Mouse (Mus musculus): Measurements from ENCODE around the gene Igsf8.

DNA sequence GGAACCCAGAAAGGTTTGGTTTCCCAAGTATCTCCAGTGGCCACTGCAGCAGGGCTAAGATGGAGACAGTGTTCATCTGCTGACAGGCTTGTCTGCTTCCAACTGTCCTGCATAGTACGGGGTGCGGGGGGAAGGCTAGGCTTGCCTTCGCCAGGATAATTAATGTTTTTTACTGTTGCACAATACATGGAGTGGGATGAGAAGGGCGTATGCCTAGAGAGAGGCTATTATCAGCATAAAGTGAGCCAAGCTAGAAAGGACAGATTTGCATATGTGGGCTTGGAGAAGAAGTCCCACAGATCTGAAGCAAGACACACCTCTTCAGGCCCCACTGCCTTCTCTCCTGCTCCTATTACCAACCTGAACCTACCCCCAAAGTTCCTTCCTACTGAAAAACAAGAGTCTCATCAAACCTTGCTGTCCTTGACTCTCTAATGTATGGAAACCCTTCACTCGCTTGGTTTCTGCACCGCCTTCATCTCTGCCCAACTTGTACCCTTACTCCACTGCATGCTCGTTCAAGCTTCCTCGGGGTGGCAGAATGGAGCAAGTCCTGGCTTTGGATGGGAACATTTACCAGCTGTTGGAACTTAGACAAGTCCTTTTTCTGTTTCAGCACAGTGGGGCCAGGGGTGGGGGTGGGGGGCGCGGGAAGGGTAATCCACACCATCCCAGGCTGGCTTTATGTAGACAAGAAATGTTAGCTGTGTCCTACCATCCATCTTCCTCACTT lies 20.2 kb downstream of the Igsf8 start:
- TF ChIP-seq CTCF (IDR thresholded peaks at IDR 0.05; ENCODE audit: control insufficient read depth, insufficient read depth, insufficient read length) (no peak), MAX (IDR thresholded peaks at IDR 0.05) (no peak)

All from C2C12 (cell line).